Mouse (Mus musculus) large intestine, adult 2 months (tissue): ENCODE measurements at regions not wholly inside any gene's neighbourhood (a gene's known extent, or its start where the extent isn't known, plus 50 kb on each side); places are given as distances from the start of the nearest gene placed in this dataset.

Experiments
- DNase-seq: peaks from one replicate; pipeline ENCODE4 v3.0.0-alpha.2; 2012; ENCODE audit warnings: low read depth, low spot score
- WGBS: fragments of 180-500 bp; shearing (Covaris S2); methylation state at CpG from one replicate; pipeline ENCODE4 v1.1.7; 2018; 5-methylcytosine and 5-hydroxymethylcytosine counted together

GRCm38 (mm10) chr6:84394496-84395090 is 199.1 kb downstream of the Cyp26b1 start:
- no peak for DNase-seq
- 49% methylated on average over 6 of the region's 6 CpGs for WGBS

- no peak for DNase-seq
- WGBS, result 80% methylated on average over 9 of the region's 9 CpGs
Observed at GRCm38 (mm10) chr6:84393519-84394231, 200.0 kb downstream of the Cyp26b1 start.

- no peak for DNase-seq
- WGBS, result 78% methylated on average over 14 of the region's 14 CpGs
Observed at GRCm38 (mm10) chr6:84392752-84393511, 200.8 kb downstream of the Cyp26b1 start.

GRCm38 (mm10) chr6:84391016-84391415 is 202.7 kb downstream of the Cyp26b1 start:
- DNase-seq, result no peak

GRCm38 (mm10) chr6:84385696-84386095 is 208.0 kb downstream of the Cyp26b1 start:
- no peak for DNase-seq
- WGBS, result 12% methylated on average over 10 of the region's 10 CpGs

More at GRCm38 (mm10) chr6:84391016-84391415, 202.7 kb downstream of the Cyp26b1 start:
- 85% methylated on average over 3 of the region's 3 CpGs for WGBS

GRCm38 (mm10) chr6:84383718-84384117 is 210.0 kb downstream of the Cyp26b1 start:
- WGBS, result 64% methylated on average over 3 of the region's 3 CpGs
- DNase-seq, result no peak

- 80% methylated on average over 3 of the region's 3 CpGs for WGBS
- no peak for DNase-seq
Observed at GRCm38 (mm10) chr6:84383141-84383540, 210.6 kb downstream of the Cyp26b1 start.

GRCm38 (mm10) chr6:84381571-84381970 is 212.1 kb downstream of the Cyp26b1 start:
- DNase-seq, result no peak
- 55% methylated on average over 10 of the region's 10 CpGs for WGBS

- WGBS, result 35% methylated on average over 11 of the region's 11 CpGs
Observed at GRCm38 (mm10) chr6:84376666-84377065, 217.0 kb downstream of the Cyp26b1 start.

GRCm38 (mm10) chr6:84375498-84375897 is 218.2 kb downstream of the Cyp26b1 start:
- 12% methylated on average over 8 of the region's 8 CpGs for WGBS
- no peak for DNase-seq

More at GRCm38 (mm10) chr6:84376666-84377065, 217.0 kb downstream of the Cyp26b1 start:
- no peak for DNase-seq

GRCm38 (mm10) chr6:84366365-84366764 is 227.3 kb downstream of the Cyp26b1 start:
- WGBS, result 37% methylated on average over 6 of the region's 6 CpGs

GRCm38 (mm10) chr6:84365914-84366313 is 227.8 kb downstream of the Cyp26b1 start:
- no peak for DNase-seq
- WGBS, result 76% methylated on average over 4 of the region's 4 CpGs

More at GRCm38 (mm10) chr6:84366365-84366764, 227.3 kb downstream of the Cyp26b1 start:
- DNase-seq, result no peak

- no peak for DNase-seq
- 15% methylated on average over 2 of the region's 2 CpGs for WGBS
Observed at GRCm38 (mm10) chr6:84364964-84365363, 228.7 kb downstream of the Cyp26b1 start.

- DNase-seq, result no peak
Observed at GRCm38 (mm10) chr6:84362331-84362730, 231.4 kb downstream of the Cyp26b1 start.

GRCm38 (mm10) chr6:84357911-84358310 is 235.8 kb downstream of the Cyp26b1 start:
- WGBS, result 73% methylated on average over 10 of the region's 10 CpGs
- DNase-seq, result no peak

More at GRCm38 (mm10) chr6:84362331-84362730, 231.4 kb downstream of the Cyp26b1 start:
- WGBS, result 67% methylated on average over 1 of the region's 1 CpGs

GRCm38 (mm10) chr6:84353425-84354220 is 240.1 kb downstream of the Cyp26b1 start:
- no peak for DNase-seq
- WGBS, result 76% methylated on average over 6 of the region's 6 CpGs

GRCm38 (mm10) chr6:84344936-84345335 is 248.8 kb downstream of the Cyp26b1 start:
- WGBS, result 88% methylated on average over 12 of the region's 12 CpGs
- no peak for DNase-seq

GRCm38 (mm10) chr6:84333666-84334179 is 260.0 kb downstream of the Cyp26b1 start:
- no peak for DNase-seq
- WGBS, result 86% methylated on average over 10 of the region's 10 CpGs

- WGBS, result 34% methylated on average over 7 of the region's 7 CpGs
- no peak for DNase-seq
Observed at GRCm38 (mm10) chr6:84329106-84329505, 264.6 kb downstream of the Cyp26b1 start.
